Mouse (Mus musculus) heart, postnatal 0 days (tissue): Measurements from ENCODE around the gene Marc1. TPM values are rescaled to one million over a fixed set of nuclear protein-coding genes. Genes with fewer than 3 reads are reported as not detected.

ENCODE experiments used
- ATAC-seq: fragments of 200-750 bp; cut with Nextera tagmentation; 2 replicates; pipeline ENCODE4 v1.8.0; 2017; ENCODE audit warnings: low read depth, moderate number of reproducible peaks, moderate library complexity; ENCODE audit not compliant: insufficient read depth
- DNase-seq: peaks from one replicate; pipeline ENCODE4 v3.0.0-alpha.2; 2016; ENCODE audit warnings: low spot score
- H3K27ac ChIP-seq: fragments of 300-500 bp; sonication (generic); 2 replicates; pipeline ENCODE4 v1.5.1; 2014; ENCODE audit warnings: low read depth, mild to moderate bottlenecking
- H3K27me3 ChIP-seq: fragments of 300-500 bp; sonication (generic); 2 replicates; pipeline ENCODE4 v1.6.1; 2014; ENCODE audit warnings: low read length, mixed read lengths; ENCODE audit not compliant: control insufficient read depth, insufficient read depth
- H3K36me3 ChIP-seq: fragments of 300-500 bp; sonication (generic); replicated peaks from 2 replicates; pipeline ENCODE4 v1.6.1; 2014; ENCODE audit warnings: low read length, mixed read lengths; ENCODE audit not compliant: control insufficient read depth, insufficient read depth
- H3K4me1 ChIP-seq: fragments of 300-500 bp; sonication (generic); 2 replicates; pipeline ENCODE4 v1.6.1; 2014; ENCODE audit warnings: antibody characterized with exemption; ENCODE audit not compliant: control insufficient read depth, insufficient read depth
- H3K4me2 ChIP-seq: fragments of 300-500 bp; sonication (generic); 2 replicates; pipeline ENCODE4 v1.6.1; 2014; ENCODE audit warnings: low read depth, mild to moderate bottlenecking, low read length, moderate library complexity
- H3K4me3 ChIP-seq: fragments of 300-500 bp; sonication (generic); 2 replicates; pipeline ENCODE4 v1.5.1; 2014; ENCODE audit warnings: low read depth, low read length
- H3K9ac ChIP-seq: fragments of 300-500 bp; sonication (generic); replicated peaks from 2 replicates; pipeline ENCODE4 v1.6.1; 2014; ENCODE audit warnings: low read depth, low read length, mixed read lengths
- H3K9me3 ChIP-seq: fragments of 300-500 bp; sonication (generic); replicated peaks from 2 replicates; pipeline ENCODE4 v1.6.1; 2016; ENCODE audit warnings: low read length; ENCODE audit not compliant: control insufficient read depth
- CTCF ChIP-seq: IDR thresholded peaks from 2 replicates; pipeline ENCODE4 v1.5.1; 2016; ENCODE audit warnings: antibody characterized with exemption, control low read depth, low read depth
- EP300 ChIP-seq: IDR thresholded peaks from 2 replicates; pipeline ENCODE4 v1.6.1; 2016; ENCODE audit warnings: antibody characterized with exemption, low read depth
- WGBS: fragments of 180-500 bp; shearing (Covaris S2); extraction: QIAGEN DNeasy Blood & Tissue Kit; methylation state at CpG from one replicate; pipeline ENCODE4 v1.1.7; 2014; 5-methylcytosine and 5-hydroxymethylcytosine counted together
- polyA plus RNA-seq: library from polyadenylated mRNA; unstranded; fragments of >200 nt; fragmentation: Nextera tagmentation; extraction: Ambion mirVana; gene quantifications from 2 replicates; pipeline ENCODE4 v1.2.1, GENCODE M21; 2015
- total RNA-seq: library from RNA; depleted of rRNA; stranded (reverse); fragments of >200 nt; gene quantifications from 2 replicates; pipeline ENCODE4 v1.2.3, GENCODE M21; 2014; ENCODE audit warnings: low replicate concordance; rRNA removed

Gene Marc1
- total RNA-seq (not detected in 2 replicates), polyA plus RNA-seq (not detected in 2 replicates)

GRCm38 (mm10) chr1:184810780-184811575 lies at the start of gene Marc1:
Gene Marc1 (minus strand): TSS chr1:184811313.
- Histone ChIP-seq H3K4me3 (peak within 1 kb of the TSS; percentile 34), H3K9me3 (no peaks in the 10 kb centered on the region), H3K4me1 (peaks cover 5% of the 10 kb centered on the region; the same call in 1 of the 2 replicates), H3K9ac (no peak within 1 kb of the TSS), H3K36me3 (peaks cover 24% of the 10 kb centered on the region), H3K27ac (no peak within 1 kb of the TSS), H3K27me3 (peaks cover 24% of the 10 kb centered on the region), H3K4me2 (peak within 1 kb of the TSS; percentile 51)
- TF ChIP-seq EP300 (no peak), CTCF (no peak)
- DNase-seq, result no peak
- WGBS, result 11% methylated on average over 52 of the region's 52 CpGs
- ATAC-seq, result no peak

DNA sequence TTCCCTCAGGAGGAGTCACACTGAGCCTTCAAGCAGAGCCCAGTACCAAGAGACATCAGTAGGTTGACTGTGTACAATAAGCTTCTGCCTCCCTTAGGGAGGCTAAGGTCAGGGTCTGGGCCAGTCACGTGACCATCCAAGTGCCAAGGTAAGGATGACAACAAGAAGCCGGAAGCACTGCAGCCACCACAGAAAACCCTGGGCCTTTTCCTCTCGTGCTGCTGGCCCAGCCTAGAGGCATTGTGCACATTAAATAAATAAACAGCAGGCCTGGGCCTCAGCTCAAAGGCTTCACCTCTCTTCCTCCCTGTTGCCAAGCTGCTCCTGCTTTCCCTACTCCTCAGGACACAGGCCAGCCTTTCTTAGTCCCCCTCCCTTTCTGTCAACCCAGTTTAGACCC lies 49.2 kb upstream of the Marc1 start:
- DNase-seq, result peak; percentile 28
- TF ChIP-seq CTCF (no peak), EP300 (no peak)
- Histone ChIP-seq H3K27me3 (no peaks in the 10 kb centered on the region), H3K36me3 (no peaks in the 10 kb centered on the region), H3K4me2 (no peak overlapping the region), H3K27ac (peak overlapping the region; percentile 18; the same call in 1 of the 2 replicates), H3K4me3 (no peak overlapping the region), H3K4me1 (no peaks in the 10 kb centered on the region), H3K9ac (no peak overlapping the region), H3K9me3 (no peaks in the 10 kb centered on the region)
- ATAC-seq, result peak; percentile 55
- WGBS, result 43% methylated on average over 3 of the region's 3 CpGs

GRCm38 (mm10) chr1:184858253-184858652 lies 47.1 kb upstream of the Marc1 start:
- 61% methylated on average over 1 of the region's 1 CpGs for WGBS
- ATAC-seq (no peak), DNase-seq (no peak)
- TF ChIP-seq CTCF, result no peak
- no peak for TF ChIP-seq EP300
- no peak overlapping the region for H3K4me3 ChIP-seq
- no peaks in the 10 kb centered on the region for H3K27me3 ChIP-seq
- H3K27ac ChIP-seq, result no peak overlapping the region
- no peaks in the 10 kb centered on the region for H3K4me1 ChIP-seq
- no peaks in the 10 kb centered on the region for H3K36me3 ChIP-seq
- no peak overlapping the region for H3K9ac ChIP-seq
- no peaks in the 10 kb centered on the region for H3K9me3 ChIP-seq
- no peak overlapping the region for H3K4me2 ChIP-seq

- H3K27ac ChIP-seq, result no peak overlapping the region
- no peaks in the 10 kb centered on the region for H3K4me1 ChIP-seq
- no peaks in the 10 kb centered on the region for H3K36me3 ChIP-seq
- 84% methylated on average over 9 of the region's 9 CpGs for WGBS
- TF ChIP-seq CTCF, result no peak
- TF ChIP-seq EP300, result no peak
- DNase-seq (no peak), ATAC-seq (no peak)
- H3K4me3 ChIP-seq, result no peak overlapping the region
- no peak overlapping the region for H3K4me2 ChIP-seq
- H3K9me3 ChIP-seq, result no peaks in the 10 kb centered on the region
- H3K27me3 ChIP-seq, result no peaks in the 10 kb centered on the region
- no peak overlapping the region for H3K9ac ChIP-seq
These were observed 46.1 kb upstream of the Marc1 start for GRCm38 (mm10) chr1:184857216-184857615.

- ATAC-seq (0 out of 2 replicates have a peak, but pooled peaks have one; percentile 1), DNase-seq (no peak)
- Histone ChIP-seq H3K4me2 (peak overlapping the region; percentile 47), H3K27ac (peak overlapping the region; percentile 74), H3K36me3 (no peaks in the 10 kb centered on the region), H3K4me3 (no peak overlapping the region), H3K9ac (0 out of 2 replicates have a peak overlapping the region, but pooled peaks have one; percentile 14), H3K4me1 (no peaks in the 10 kb centered on the region), H3K27me3 (no peaks in the 10 kb centered on the region), H3K9me3 (no peaks in the 10 kb centered on the region)
- TF ChIP-seq EP300 (no peak), CTCF (no peak)
- WGBS, result 56% methylated on average over 3 of the region's 3 CpGs
These were observed 42.8 kb upstream of the Marc1 start for GRCm38 (mm10) chr1:184853922-184854321.
